Mouse (Mus musculus): ENCODE results near the gene Cep250. TPM values are rescaled to one million over a fixed set of nuclear protein-coding genes. Genes with fewer than 3 reads are reported as not detected.
A peak's percentile ranks its signal among the peaks of the same experiment; 100 is the strongest.

Gene Cep250
- polyA plus RNA-seq, 1 experiment from 2014 or later, result 40.2 TPM

GRCm38 (mm10) chr2:156005393-156005792 is 49.1 kb downstream of the Cep250 start:
- in situ Hi-C loops (cut with MboI; ENCODE audit: low pct_unique_long_range_greater_than_20kb), result loop anchor here (5.0 to 25.0 kb wide), 2 partner anchors 137 to 282 kb away; partner anchors contain the start of genes Nfs1 and Romo1
- ATAC-seq (no peak), DNase-seq (ENCODE audit: low read depth, low spot score) (no peak)
- TF ChIP-seq CTCF (IDR thresholded peaks at IDR 0.05), result no peak
- CTCF ChIA-PET, result interaction anchor here (2.0 kb wide), 1 partner anchor 11 kb away, joined by 6 read pairs; no protein-coding TSS in a partner anchor
- no peaks in the 10 kb centered on the region for H3K27me3 ChIP-seq
- POLR2A ChIA-PET, result no interaction called here

DNA sequence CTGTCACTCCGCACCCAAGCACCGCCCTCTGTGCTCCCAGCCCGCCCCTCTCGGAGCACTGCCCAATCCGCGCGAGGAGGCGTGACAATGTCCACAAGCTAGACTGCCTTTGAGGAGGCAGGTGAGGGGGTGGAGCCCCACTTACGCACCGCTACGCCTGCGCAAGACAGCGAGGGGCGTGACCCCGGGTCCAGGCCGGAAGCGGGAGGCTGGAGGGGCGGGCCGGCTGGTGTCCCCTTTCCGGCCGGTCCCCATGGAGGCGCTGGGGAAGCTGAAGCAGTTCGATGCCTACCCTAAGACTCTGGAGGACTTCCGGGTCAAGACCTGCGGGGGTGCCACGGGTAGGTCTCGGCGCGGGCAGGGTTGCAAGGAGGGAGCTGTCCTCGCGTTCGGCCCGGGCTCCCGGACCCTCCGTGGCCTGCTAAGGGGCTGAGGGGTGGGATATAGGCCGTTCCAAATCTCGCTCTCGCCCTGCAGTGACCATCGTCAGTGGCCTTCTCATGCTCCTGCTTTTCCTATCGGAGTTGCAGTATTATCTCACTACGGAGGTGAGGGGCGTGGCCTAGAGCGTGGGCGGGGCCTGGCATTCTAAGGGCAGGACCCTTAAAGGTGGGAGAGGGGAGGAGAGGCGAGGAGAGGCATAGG is 51.8 kb downstream of the Cep250 start, which contains the start of the genes 6430550D23Rik and Ergic3:
TSS of gene 6430550D23Rik (minus strand) at position 90 of the 645 bp plus-strand sequence.
TSS of gene Ergic3 (plus strand) at position 158 of the 645 bp plus-strand sequence.
- TF ChIP-seq CTCF (IDR thresholded peaks at IDR 0.05), result no peak
- ATAC-seq (peak; percentile 96), DNase-seq (ENCODE audit: low read depth, low spot score) (peak; percentile 88)
- in situ Hi-C loops (cut with MboI; ENCODE audit: low pct_unique_long_range_greater_than_20kb), result loop anchor here (5.0 to 25.0 kb wide), 2 partner anchors 134 to 279 kb away; partner anchors contain the start of genes Nfs1 and Romo1
- ChIA-PET POLR2A (interaction anchor here (1.9 kb wide), 1 partner anchor 29 kb away, joined by 5 read pairs; no protein-coding TSS in a partner anchor), CTCF (no interaction called here)
- H3K27me3 ChIP-seq, result no peaks in the 10 kb centered on the region

DNA sequence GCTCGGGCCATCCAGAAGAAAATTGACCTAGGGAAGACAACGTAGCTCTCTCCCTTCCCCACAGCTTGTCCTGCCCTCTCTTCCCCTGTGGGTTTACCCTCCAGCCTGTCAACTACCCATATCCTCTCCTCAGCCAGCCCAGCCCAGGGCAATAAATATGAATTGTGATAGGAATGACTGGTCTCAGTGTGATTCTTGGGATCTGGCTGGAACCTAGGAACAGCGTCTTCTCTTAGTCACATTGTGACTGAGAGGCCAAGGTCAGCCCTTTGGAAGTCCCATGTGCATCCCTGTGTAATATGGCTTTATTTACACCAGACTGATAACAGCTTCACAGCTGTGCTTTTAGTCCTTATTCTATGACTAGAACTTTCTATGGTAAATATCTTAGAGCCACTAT is 61.8 kb downstream of the Cep250 start:
- POLR2A ChIA-PET, result no interaction called here
- ATAC-seq, result no peak

DNA sequence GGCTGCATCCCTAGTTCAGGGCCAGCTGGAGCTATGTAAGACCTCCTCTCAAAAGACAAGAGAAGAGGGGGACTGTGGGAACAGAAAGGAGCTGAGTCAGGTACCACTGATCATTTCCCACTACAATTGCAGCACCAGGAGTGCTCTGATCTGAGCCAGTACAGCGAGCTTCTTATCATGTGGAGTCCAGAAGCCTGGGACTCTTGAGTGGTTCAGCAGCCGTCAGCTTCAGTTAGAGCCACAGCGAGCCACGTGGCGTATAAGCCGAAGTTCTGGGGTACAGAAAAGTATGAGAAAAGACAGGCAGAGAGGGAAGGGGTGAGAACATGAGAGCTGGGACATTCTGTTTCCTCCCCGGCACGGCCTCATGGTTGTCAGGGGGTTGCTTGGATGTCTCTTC is 65.0 kb downstream of the Cep250 start:
- TF ChIP-seq CTCF (IDR thresholded peaks at IDR 0.05), result no peak
- DNase-seq (ENCODE audit: low read depth, low spot score) (no peak), ATAC-seq (no peak)
- ChIA-PET CTCF (no interaction called here), POLR2A (no interaction called here)
- in situ Hi-C loops (cut with MboI; ENCODE audit: low pct_unique_long_range_greater_than_20kb), result loop anchor here (5.0 to 25.0 kb wide), 2 partner anchors 41 to 266 kb away; no protein-coding TSS in a partner anchor
- no peaks in the 10 kb centered on the region for H3K27me3 ChIP-seq

More for the DNA sequence above, 61.8 kb downstream of the Cep250 start:
- TF ChIP-seq CTCF (IDR thresholded peaks at IDR 0.05), result no peak
- DNase-seq (ENCODE audit: low read depth, low spot score), result no peak
- in situ Hi-C loops (cut with MboI; ENCODE audit: low pct_unique_long_range_greater_than_20kb), result loop anchor here (25.0 kb wide), 1 partner anchor 269 kb away; no protein-coding TSS in a partner anchor
- CTCF ChIA-PET, result no interaction called here
- H3K27me3 ChIP-seq, result no peaks in the 10 kb centered on the region

DNA sequence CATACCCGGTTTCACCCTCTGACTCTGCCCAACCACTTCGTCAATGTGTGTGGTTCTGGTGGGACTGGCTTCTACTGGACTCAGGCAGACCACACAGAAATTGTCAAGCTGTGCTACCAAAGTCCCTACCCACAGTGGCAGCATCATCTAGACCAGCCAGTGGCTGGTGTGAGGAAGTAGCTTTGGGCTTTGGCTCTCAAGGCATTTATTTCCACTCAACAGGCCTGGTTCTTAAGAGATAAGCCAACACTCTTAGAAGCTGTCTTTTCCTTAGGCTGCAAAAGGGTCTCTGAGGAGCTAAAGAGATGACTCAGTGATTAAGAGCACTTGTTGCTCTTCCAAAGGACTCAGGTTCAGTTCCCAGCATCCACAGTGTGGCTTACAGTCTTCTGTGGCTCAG is 65.5 kb downstream of the Cep250 start:
- CTCF ChIA-PET, result no interaction called here
- no peak for TF ChIP-seq CTCF (IDR thresholded peaks at IDR 0.05)
- in situ Hi-C loops (cut with MboI; ENCODE audit: low pct_unique_long_range_greater_than_20kb), result loop anchor here (5.0 to 25.0 kb wide), 2 partner anchors 41 to 266 kb away; no protein-coding TSS in a partner anchor
- no peak for ATAC-seq
- no peaks in the 10 kb centered on the region for H3K27me3 ChIP-seq
- DNase-seq (ENCODE audit: low read depth, low spot score), result no peak
- POLR2A ChIA-PET, result no interaction called here

- no peaks in the 10 kb centered on the region for H3K27me3 ChIP-seq
- DNase-seq (ENCODE audit: low read depth, low spot score) (no peak), ATAC-seq (no peak)
- in situ Hi-C loops (cut with MboI; ENCODE audit: low pct_unique_long_range_greater_than_20kb), result loop anchor here (25.0 kb wide), 1 partner anchor 637 kb away; no protein-coding TSS in a partner anchor
- ChIA-PET POLR2A (no interaction called here), CTCF (no interaction called here)
- no peak for TF ChIP-seq CTCF (IDR thresholded peaks at IDR 0.05)
Observed at GRCm38 (mm10) chr2:156025482-156025881, 69.2 kb downstream of the Cep250 start.

DNA sequence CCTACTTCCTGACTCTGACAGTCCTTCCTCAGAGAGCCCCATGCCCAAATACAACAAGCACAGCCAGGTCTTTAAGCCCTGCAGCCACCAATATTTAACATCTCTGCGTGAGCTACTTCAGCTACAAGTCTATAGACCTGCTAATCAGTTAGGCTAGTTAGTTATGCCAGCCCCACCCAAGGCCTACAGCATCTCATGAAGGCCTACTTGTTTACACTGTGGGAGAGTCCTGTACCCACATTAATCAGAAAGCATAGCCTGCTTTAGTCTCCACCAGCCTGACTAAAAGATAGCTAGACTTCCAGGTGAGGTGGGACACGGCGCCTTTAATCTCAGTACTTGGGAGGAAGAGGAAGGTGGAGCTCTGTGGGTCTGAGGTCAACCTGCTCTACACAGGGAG is 83.1 kb downstream of the Cep250 start:
- DNase-seq (ENCODE audit: low read depth, low spot score) (no peak), ATAC-seq (no peak)
- CTCF ChIA-PET, result no interaction called here
- no peak for TF ChIP-seq CTCF (IDR thresholded peaks at IDR 0.05)
- peaks cover 32% of the 10 kb centered on the region for H3K27me3 ChIP-seq
- in situ Hi-C loops (cut with MboI; ENCODE audit: low pct_unique_long_range_greater_than_20kb), result loop anchor here (25.0 kb wide), 1 partner anchor 623 kb away; no protein-coding TSS in a partner anchor
- POLR2A ChIA-PET, result no interaction called here

- DNase-seq (ENCODE audit: low read depth, low spot score) (no peak), ATAC-seq (no peak)
- ChIA-PET CTCF (interaction anchor here (0.9 to 1.2 kb wide), 2 partner anchors 16 to 30 kb away, joined by 3 read pairs; no protein-coding TSS in a partner anchor), POLR2A (interaction anchor here (0.6 kb wide), 1 partner anchor 11 kb away, joined by 5 read pairs; no protein-coding TSS in a partner anchor)
- in situ Hi-C loops (cut with MboI; ENCODE audit: low pct_unique_long_range_greater_than_20kb), result loop anchor here (25.0 kb wide), 1 partner anchor 619 kb away; no protein-coding TSS in a partner anchor
- peaks cover 20% of the 10 kb centered on the region for H3K27me3 ChIP-seq
- no peak for TF ChIP-seq CTCF (IDR thresholded peaks at IDR 0.05)
Observed at GRCm38 (mm10) chr2:156042903-156043302, 86.6 kb downstream of the Cep250 start.

- CTCF ChIA-PET, result no interaction called here
- DNase-seq (ENCODE audit: low read depth, low spot score), result no peak
- peaks cover 19% of the 10 kb centered on the region for H3K27me3 ChIP-seq
- in situ Hi-C loops (cut with MboI; ENCODE audit: low pct_unique_long_range_greater_than_20kb), result loop anchor here (25.0 kb wide), 1 partner anchor 614 kb away; no protein-coding TSS in a partner anchor
- no peak for ATAC-seq
- POLR2A ChIA-PET, result no interaction called here
- TF ChIP-seq CTCF (IDR thresholded peaks at IDR 0.05), result no peak
Observed at GRCm38 (mm10) chr2:156047929-156048328, 91.7 kb downstream of the Cep250 start.

Other genes starting within 250 kb of the Cep250 start
- gene Edem2, start 227.0 kb upstream of the Cep250 start, polyA plus RNA-seq (2021), result 35.4 TPM
- not detected for gene Gm17581, start 220.6 kb upstream of the Cep250 start, polyA plus RNA-seq (2021)
- 4.5 TPM for gene Procr, start 205.3 kb upstream of the Cep250 start, polyA plus RNA-seq (2021)
- gene Mmp24, start 181.1 kb upstream of the Cep250 start, polyA plus RNA-seq (2021), result 0.05 TPM
- 49.6 TPM for gene BC029722, start 137.0 kb upstream of the Cep250 start, polyA plus RNA-seq (2021)
- gene Eif6, start 129.5 kb upstream of the Cep250 start, polyA plus RNA-seq (2021), result 170 TPM
- 0.10 TPM for gene Fam83c, start 121.6 kb upstream of the Cep250 start, polyA plus RNA-seq (2021)
- 73.4 TPM for gene Uqcc1, start 26.1 kb upstream of the Cep250 start, polyA plus RNA-seq (2021)
- not detected for gene Gm15557, start 15.7 kb upstream of the Cep250 start, polyA plus RNA-seq (2021)
- gene Gdf5, start 11.1 kb upstream of the Cep250 start, polyA plus RNA-seq (2021), result 0.03 TPM
- 3.4 TPM for gene 6430550D23Rik, start 51.5 kb downstream of the Cep250 start, polyA plus RNA-seq (2021)
- 232 TPM for gene Ergic3, start 51.6 kb downstream of the Cep250 start, polyA plus RNA-seq (2021)
- gene Fer1l4, start 96.5 kb downstream of the Cep250 start, polyA plus RNA-seq (2021), result not detected
- gene Spag4, start 108.7 kb downstream of the Cep250 start, polyA plus RNA-seq (2021), result 2.0 TPM
- gene Cpne1, start 155.5 kb downstream of the Cep250 start, polyA plus RNA-seq (2021), result 66.0 TPM
- 14.1 TPM for gene Rbm12, start 155.5 kb downstream of the Cep250 start, polyA plus RNA-seq (2021)
- 17.4 TPM for gene Gm28036, start 170.6 kb downstream of the Cep250 start, polyA plus RNA-seq (2021)
- gene Romo1, start 187.6 kb downstream of the Cep250 start, polyA plus RNA-seq (2021), result 217 TPM
- gene Nfs1, start 187.7 kb downstream of the Cep250 start, polyA plus RNA-seq (2021), result 55.7 TPM
- gene Rbm39, start 223.8 kb downstream of the Cep250 start, polyA plus RNA-seq (2021), result 288 TPM
- 37.6 TPM for gene Phf20, start 240.0 kb downstream of the Cep250 start, polyA plus RNA-seq (2021)

Measured in Patski (cell line).